Mouse (Mus musculus): ENCODE results near the gene Adamts17. TPM values are rescaled to one million over a fixed set of nuclear protein-coding genes. Genes with fewer than 3 reads are reported as not detected.

Gene Adamts17
- polyA plus RNA-seq, 1 experiment from 2014 or later = 11.6 TPM

DNA sequence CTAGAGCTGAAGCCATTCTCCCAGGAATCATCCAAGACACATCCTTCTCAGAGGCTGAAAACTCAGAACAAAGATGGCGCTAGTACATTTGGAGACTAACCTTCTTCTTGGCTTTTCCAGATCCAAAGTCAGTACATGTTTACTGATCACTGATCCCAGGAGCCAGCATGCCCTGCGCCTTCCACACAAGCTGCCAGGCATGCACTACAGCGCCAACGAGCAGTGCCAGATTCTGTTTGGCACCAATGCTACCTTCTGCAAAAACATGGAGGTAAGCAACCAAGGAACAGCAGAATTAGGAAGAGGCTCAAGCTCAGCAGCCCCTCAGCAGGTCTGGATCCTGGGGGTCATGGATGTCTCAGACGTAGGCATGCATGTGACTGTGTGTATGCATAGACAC, 164.7 kb downstream of the Adamts17 start:
- DNase-seq (no peak), ATAC-seq (ENCODE audit: insufficient read depth) (no peak)
- no peaks in the 10 kb centered on the region for H3K4me1 ChIP-seq (ENCODE audit: insufficient read depth)
- H3K27me3 ChIP-seq (ENCODE audit: insufficient read depth, low read length) = no peaks in the 10 kb centered on the region
- 94% methylated on average over 5 of the region's 5 CpGs for WGBS
- peaks cover 2% of the 10 kb centered on the region; the same call in 1 of the 2 replicates for H3K9me3 ChIP-seq (ENCODE audit: low read depth, low read length)
- H3K36me3 ChIP-seq (ENCODE audit: insufficient read depth) = peaks cover 13% of the 10 kb centered on the region; the same call in 1 of the 2 replicates
- no peak overlapping the region for H3K4me3 ChIP-seq (ENCODE audit: low read depth, low read length)
- H3K27ac ChIP-seq (ENCODE audit: low read depth) = no peak overlapping the region
- H3K4me2 ChIP-seq = no peak overlapping the region
- H3K9ac ChIP-seq = no peak overlapping the region
- no peak for TF ChIP-seq CTCF (IDR thresholded peaks at IDR 0.05; ENCODE audit: low read depth)

DNA sequence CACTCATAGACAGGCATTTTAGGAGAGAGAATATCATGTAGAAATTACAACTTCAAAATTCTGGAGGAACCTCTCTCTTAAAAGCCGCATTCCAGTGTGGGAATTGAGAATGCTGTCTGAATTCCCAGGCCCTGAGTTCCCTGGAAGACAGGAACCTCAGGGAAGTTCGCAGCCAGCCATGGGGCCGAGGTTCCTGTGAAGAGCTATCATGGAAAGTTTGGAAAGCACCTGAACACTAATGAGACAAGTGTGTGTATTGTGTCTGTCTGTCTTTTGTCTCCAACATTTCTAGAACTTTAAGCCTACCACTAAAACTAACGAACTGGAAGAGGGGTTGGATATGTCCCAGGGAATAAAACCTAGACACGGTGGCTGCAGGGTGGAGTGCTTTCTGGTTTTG, 170.3 kb downstream of the Adamts17 start:
- Histone ChIP-seq H3K9me3 (ENCODE audit: low read depth, low read length) (peaks cover 2% of the 10 kb centered on the region; the same call in 1 of the 2 replicates), H3K9ac (no peak overlapping the region), H3K4me2 (no peak overlapping the region), H3K27ac (ENCODE audit: low read depth) (no peak overlapping the region), H3K36me3 (ENCODE audit: insufficient read depth) (no peaks in the 10 kb centered on the region), H3K27me3 (ENCODE audit: insufficient read depth, low read length) (no peaks in the 10 kb centered on the region), H3K4me3 (ENCODE audit: low read depth, low read length) (no peak overlapping the region), H3K4me1 (ENCODE audit: insufficient read depth) (no peaks in the 10 kb centered on the region)
- DNase-seq = no peak
- ATAC-seq (ENCODE audit: insufficient read depth) = no peak
- 88% methylated on average over 5 of the region's 5 CpGs for WGBS
- no peak for TF ChIP-seq CTCF (IDR thresholded peaks at IDR 0.05; ENCODE audit: low read depth)

DNA sequence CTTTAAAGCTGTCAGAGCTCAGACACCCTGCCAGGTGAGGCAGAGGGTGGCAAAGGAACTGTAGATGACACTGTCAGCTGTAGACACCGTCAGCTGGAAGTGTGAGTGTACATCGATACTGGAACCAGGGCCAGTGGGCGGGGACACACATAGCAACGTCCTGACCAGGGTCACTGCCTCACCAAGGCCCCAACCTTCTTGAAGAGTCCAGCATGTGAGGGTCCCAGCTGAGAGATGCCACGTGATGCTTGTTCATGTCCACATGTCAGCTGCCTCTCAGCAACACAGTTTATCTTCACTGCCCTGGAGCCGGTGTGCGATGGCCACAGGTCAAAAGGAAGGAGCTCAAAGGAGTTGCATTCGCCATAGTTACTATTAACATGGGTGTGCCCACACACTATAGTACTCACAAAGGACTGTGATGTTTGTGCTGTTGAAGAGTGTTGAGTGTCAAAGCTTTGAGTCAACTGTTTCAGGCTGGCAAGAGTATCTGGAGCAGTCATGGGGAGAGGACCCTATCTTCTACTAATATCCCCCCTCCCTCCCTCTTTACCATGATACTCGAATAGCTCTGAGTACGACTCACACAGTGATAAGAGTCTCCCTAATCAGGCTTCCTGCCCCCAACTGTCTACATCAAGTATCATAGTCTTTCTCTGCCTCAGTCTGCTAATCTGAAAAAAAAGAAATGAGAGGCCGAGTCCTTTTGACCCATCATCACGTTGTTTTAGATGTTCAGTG, 172.6 kb downstream of the Adamts17 start:
- no peak overlapping the region for H3K4me2 ChIP-seq
- H3K36me3 ChIP-seq (ENCODE audit: insufficient read depth) = no peaks in the 10 kb centered on the region
- DNase-seq (peak; percentile 36), ATAC-seq (ENCODE audit: insufficient read depth) (peak; percentile 49; the same call in 1 of the 2 replicates)
- H3K4me3 ChIP-seq (ENCODE audit: low read depth, low read length) = no peak overlapping the region
- H3K4me1 ChIP-seq (ENCODE audit: insufficient read depth) = no peaks in the 10 kb centered on the region
- H3K9me3 ChIP-seq (ENCODE audit: low read depth, low read length) = peaks cover 2% of the 10 kb centered on the region; the same call in 1 of the 2 replicates
- TF ChIP-seq CTCF (IDR thresholded peaks at IDR 0.05; ENCODE audit: low read depth) = no peak
- 0 out of 2 replicates have a peak overlapping the region, but pooled peaks have one; percentile 15 for H3K27ac ChIP-seq (ENCODE audit: low read depth)
- no peaks in the 10 kb centered on the region for H3K27me3 ChIP-seq (ENCODE audit: insufficient read depth, low read length)
- WGBS = 51% methylated on average over 12 of the region's 12 CpGs
- no peak overlapping the region for H3K9ac ChIP-seq

DNA sequence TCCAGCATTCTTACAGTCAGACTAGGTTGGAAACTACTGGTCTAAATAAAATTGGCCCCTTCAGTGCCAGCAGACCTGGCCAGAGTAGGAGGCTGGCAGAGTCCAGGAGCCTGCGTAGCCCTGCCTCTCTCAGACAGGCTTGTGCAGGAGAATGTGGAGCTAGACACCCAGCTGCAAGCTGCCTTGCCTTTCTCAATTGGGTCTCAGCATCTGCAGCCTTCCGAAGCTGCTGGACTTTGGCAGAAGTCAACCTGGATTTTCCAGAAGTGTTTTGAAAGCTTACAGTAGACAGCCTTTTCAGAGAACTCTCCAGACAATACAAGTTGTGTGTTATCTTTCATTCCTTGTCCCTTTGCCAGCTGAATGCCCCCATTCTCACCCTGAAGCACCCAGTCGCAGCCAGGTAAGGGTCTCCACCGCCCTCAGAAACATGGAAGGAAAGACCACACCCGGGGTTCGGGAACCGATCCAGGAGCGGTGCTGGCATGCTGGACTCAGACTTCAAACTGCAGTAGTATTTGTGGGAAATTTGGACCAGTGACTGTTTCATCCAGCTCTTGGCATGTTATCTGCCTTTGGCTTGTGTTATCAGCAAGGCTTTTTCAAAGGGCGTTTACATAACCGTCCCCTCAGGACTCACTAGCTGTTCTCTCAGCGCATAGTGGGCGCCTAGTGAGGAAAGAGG, 173.8 kb downstream of the Adamts17 start:
- DNase-seq (no peak), ATAC-seq (ENCODE audit: insufficient read depth) (no peak)
- no peaks in the 10 kb centered on the region for H3K36me3 ChIP-seq (ENCODE audit: insufficient read depth)
- peak overlapping the region; percentile 36; the same call in 1 of the 2 replicates for H3K27ac ChIP-seq (ENCODE audit: low read depth)
- H3K27me3 ChIP-seq (ENCODE audit: insufficient read depth, low read length) = no peaks in the 10 kb centered on the region
- H3K9ac ChIP-seq = no peak overlapping the region
- H3K4me2 ChIP-seq = no peak overlapping the region
- no peaks in the 10 kb centered on the region for H3K4me1 ChIP-seq (ENCODE audit: insufficient read depth)
- no peak for TF ChIP-seq CTCF (IDR thresholded peaks at IDR 0.05; ENCODE audit: low read depth)
- WGBS = 67% methylated on average over 12 of the region's 12 CpGs
- H3K9me3 ChIP-seq (ENCODE audit: low read depth, low read length) = no peaks in the 10 kb centered on the region
- no peak overlapping the region for H3K4me3 ChIP-seq (ENCODE audit: low read depth, low read length)

DNA sequence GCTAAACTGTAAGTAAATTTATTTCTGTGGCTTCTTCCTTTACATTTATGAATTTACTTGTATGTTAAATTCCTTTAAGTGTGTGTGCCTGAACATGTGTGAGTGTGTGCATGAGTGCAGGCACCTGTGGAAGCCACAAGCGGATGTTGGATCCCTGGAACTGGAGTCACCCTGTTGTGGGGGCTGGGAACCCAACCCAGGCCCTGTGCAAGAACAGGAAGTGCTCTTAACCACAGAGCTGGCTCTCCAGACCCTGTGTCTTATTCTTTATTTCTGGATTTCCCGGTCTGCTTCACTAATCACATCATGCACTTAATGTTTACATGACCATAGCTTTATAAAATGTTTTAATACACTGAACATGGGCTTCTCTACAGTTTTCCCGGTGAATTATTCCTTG, 180.4 kb downstream of the Adamts17 start:
- H3K4me3 ChIP-seq (ENCODE audit: low read depth, low read length) = no peak overlapping the region
- no peak for TF ChIP-seq CTCF (IDR thresholded peaks at IDR 0.05; ENCODE audit: low read depth)
- no peaks in the 10 kb centered on the region for H3K4me1 ChIP-seq (ENCODE audit: insufficient read depth)
- ATAC-seq (ENCODE audit: insufficient read depth) (no peak), DNase-seq (no peak)
- no peak overlapping the region for H3K4me2 ChIP-seq
- H3K9ac ChIP-seq = no peak overlapping the region
- no peaks in the 10 kb centered on the region for H3K9me3 ChIP-seq (ENCODE audit: low read depth, low read length)
- WGBS = 74% methylated on average over 3 of the region's 3 CpGs
- H3K36me3 ChIP-seq (ENCODE audit: insufficient read depth) = no peaks in the 10 kb centered on the region
- H3K27me3 ChIP-seq (ENCODE audit: insufficient read depth, low read length) = no peaks in the 10 kb centered on the region
- H3K27ac ChIP-seq (ENCODE audit: low read depth) = no peak overlapping the region

DNA sequence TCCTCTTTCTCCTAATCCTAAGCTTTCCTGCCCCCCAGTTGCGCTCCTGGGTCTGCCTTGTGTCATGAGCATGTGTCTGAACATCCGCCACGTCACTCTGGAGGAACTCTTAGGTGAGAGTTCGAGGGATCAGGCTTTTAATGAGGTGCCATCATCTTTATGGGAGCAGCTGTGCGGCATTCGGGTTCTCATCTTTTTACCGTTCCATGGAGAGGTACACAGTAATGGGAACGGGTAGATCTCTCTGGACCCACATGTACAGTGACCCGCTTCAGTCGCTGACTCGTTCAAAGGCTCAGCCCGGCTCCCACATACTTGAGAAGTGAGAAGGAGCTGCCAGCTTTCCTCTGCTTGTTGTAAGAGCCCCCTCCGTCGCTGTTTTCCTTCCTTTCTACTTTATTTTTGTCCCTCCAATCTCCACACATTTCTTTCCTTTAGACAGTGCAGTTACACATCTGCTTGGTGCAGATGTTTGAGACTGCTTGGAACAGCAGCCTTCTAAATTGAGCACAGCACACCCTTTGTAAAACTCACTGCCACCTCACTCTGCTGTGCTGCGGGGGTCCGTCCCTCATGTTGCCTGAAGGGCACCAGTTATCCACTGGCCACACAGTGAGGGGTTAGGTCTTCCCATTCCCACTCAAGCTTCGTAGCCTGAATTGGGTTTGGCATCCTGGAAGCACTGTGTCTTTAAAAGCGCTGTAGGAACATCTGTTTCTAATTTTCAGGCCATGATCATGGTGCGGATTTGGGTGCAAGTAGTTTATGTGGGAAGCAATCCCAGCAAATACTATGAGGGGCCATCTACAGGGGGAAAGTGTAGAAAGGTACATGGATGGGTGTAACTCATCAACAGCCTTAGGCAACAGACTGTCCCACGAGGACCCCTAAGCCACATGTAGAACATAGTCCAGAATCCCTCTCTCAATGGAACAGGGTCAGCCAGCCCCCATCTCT, 186.9 kb downstream of the Adamts17 start:
- peak overlapping the region; percentile 66; the same call in 1 of the 2 replicates for H3K27ac ChIP-seq (ENCODE audit: low read depth)
- H3K4me3 ChIP-seq (ENCODE audit: low read depth, low read length) = no peak overlapping the region
- no peaks in the 10 kb centered on the region for H3K27me3 ChIP-seq (ENCODE audit: insufficient read depth, low read length)
- no peak overlapping the region for H3K9ac ChIP-seq
- H3K36me3 ChIP-seq (ENCODE audit: insufficient read depth) = no peaks in the 10 kb centered on the region
- 0 out of 2 replicates have a peak overlapping the region, but pooled peaks have one; percentile 26 for H3K4me2 ChIP-seq
- 36% methylated on average over 20 of the region's 20 CpGs for WGBS
- H3K9me3 ChIP-seq (ENCODE audit: low read depth, low read length) = no peaks in the 10 kb centered on the region
- no peak for TF ChIP-seq CTCF (IDR thresholded peaks at IDR 0.05; ENCODE audit: low read depth)
- peaks cover 7% of the 10 kb centered on the region; the same call in 1 of the 2 replicates for H3K4me1 ChIP-seq (ENCODE audit: insufficient read depth)
- ATAC-seq (ENCODE audit: insufficient read depth) (peak; percentile 55; the same call in 1 of the 2 replicates), DNase-seq (peak; percentile 53)
